15 mouse cellular contexts compared by ENCODE assay signal in genomic region chr3:90362346-90362745, GRCm38 (mm10).
"Had no signal": no experiment of that assay in that cellular context is flagged by ENCODE, and none has a peak within 500 bp of the region (broad histone marks: within the 10 kb centered on the region; RNA-seq: fewer than 3 reads in every experiment).

No protein-coding gene starts in this region.

- H3K4me3 ChIP-seq: liver, embryonic 15.5 days; midbrain, embryonic 10.5 days; midbrain, embryonic 12.5 days; neural tube, embryonic 12.5 days; stomach, embryonic 15.5 days had no signal

- H3K27ac ChIP-seq: liver, embryonic 15.5 days; macrophage; midbrain, embryonic 10.5 days; midbrain, embryonic 12.5 days; neural tube, embryonic 12.5 days; stomach, embryonic 15.5 days had no signal

- ATAC-seq: liver, postnatal 0 days; midbrain, embryonic 16.5 days had no signal

- H3K4me2 ChIP-seq: liver, embryonic 15.5 days; midbrain, embryonic 12.5 days; neural tube, embryonic 12.5 days; stomach, embryonic 15.5 days had no signal

- DNase-seq: liver, postnatal 0 days; lung, adult 2 months; lung, postnatal 10 days; midbrain, embryonic 14.5 days; right cerebral cortex, postnatal 14 days; thymus, adult 18-20 months; thymus, postnatal 14 days; thymus, postnatal 36 days had no signal

- H3K9ac ChIP-seq: liver, embryonic 15.5 days; liver, postnatal 0 days; midbrain, embryonic 12.5 days; neural tube, embryonic 12.5 days; stomach, embryonic 15.5 days had no signal

- H3K4me1 ChIP-seq: midbrain, embryonic 10.5 days; midbrain, embryonic 12.5 days; neural tube, embryonic 12.5 days; stomach, embryonic 15.5 days had no signal

- H3K9me3 ChIP-seq: liver, embryonic 15.5 days; midbrain, embryonic 10.5 days; midbrain, embryonic 12.5 days; neural tube, embryonic 12.5 days; stomach, embryonic 15.5 days had no signal

- H3K27me3 ChIP-seq: liver, embryonic 15.5 days; midbrain, embryonic 12.5 days; neural tube, embryonic 12.5 days; stomach, embryonic 15.5 days had no signal
